Mouse (Mus musculus) heart, embryonic 16.5 days (tissue): ENCODE data around the gene Nxnl2. TPM values are rescaled to one million over a fixed set of nuclear protein-coding genes. Genes with fewer than 3 reads are reported as not detected.

Source experiments
- ATAC-seq: fragments of 200-750 bp; cut with Nextera tagmentation; replicated peaks from 2 replicates; pipeline ENCODE4 v1.8.0; 2017; ENCODE audit warnings: moderate number of reproducible peaks; ENCODE audit not compliant: insufficient read depth, low FRiP score; ENCODE audit errors: extremely low read depth
- H3K27ac ChIP-seq: fragments of 300-500 bp; sonication (generic); 2 replicates; pipeline ENCODE4 v1.5.1; 2014; ENCODE audit warnings: mild to moderate bottlenecking, low read length, control low read depth, moderate library complexity
- H3K27me3 ChIP-seq: fragments of 300-500 bp; sonication (generic); 2 replicates; pipeline ENCODE4 v1.6.1; 2014; ENCODE audit warnings: low read length, mixed read lengths; ENCODE audit not compliant: control insufficient read depth, insufficient read depth
- H3K36me3 ChIP-seq: fragments of 300-500 bp; sonication (generic); 2 replicates; pipeline ENCODE4 v1.6.1; 2014; ENCODE audit not compliant: control insufficient read depth, insufficient read depth
- H3K4me1 ChIP-seq: fragments of 300-500 bp; sonication (generic); 2 replicates; pipeline ENCODE4 v1.6.1; 2014; ENCODE audit warnings: low read length, mixed read lengths; ENCODE audit not compliant: control insufficient read depth, insufficient read depth
- H3K4me2 ChIP-seq: fragments of 300-500 bp; sonication (generic); 2 replicates; pipeline ENCODE4 v1.6.1; 2014; ENCODE audit warnings: low read depth, mild to moderate bottlenecking, control low read depth, low read length
- H3K4me3 ChIP-seq: fragments of 300-500 bp; sonication (generic); 2 replicates; pipeline ENCODE4 v1.5.1; 2014; ENCODE audit warnings: mild to moderate bottlenecking, control low read depth, low read length
- H3K9ac ChIP-seq: fragments of 300-500 bp; sonication (generic); 2 replicates; pipeline ENCODE4 v1.6.1; 2014; ENCODE audit warnings: low read length, control low read depth
- H3K9me3 ChIP-seq: fragments of 300-500 bp; sonication (generic); replicated peaks from 2 replicates; pipeline ENCODE4 v1.6.1; 2016; ENCODE audit warnings: low read length; ENCODE audit not compliant: control insufficient read depth
- WGBS: fragments of 180-500 bp; shearing (Covaris S2); extraction: QIAGEN DNeasy Blood & Tissue Kit; methylation state at CpG from one replicate; pipeline ENCODE4 v1.1.7; 2014; 5-methylcytosine and 5-hydroxymethylcytosine counted together
- microRNA-seq: library from miRNA; unstranded; fragments of <30 nt; microRNA quantifications from one replicate; pipeline ENCODE4, GENCODE M21; 2017
- polyA plus RNA-seq: library from polyadenylated mRNA; unstranded; fragments of >200 nt; fragmentation: Nextera tagmentation; extraction: Ambion mirVana; gene quantifications from 2 replicates; pipeline ENCODE4 v1.2.1, GENCODE M21; 2015

Gene Nxnl2
- polyA plus RNA-seq, 1 experiment from 2014 or later = 1.2 TPM

- H3K27me3 ChIP-seq = no peaks in the 10 kb centered on the region
- H3K36me3 ChIP-seq = no peaks in the 10 kb centered on the region
- no peak overlapping the region for H3K27ac ChIP-seq
- 63% methylated on average over 12 of the region's 12 CpGs for WGBS
- no peak for ATAC-seq
- H3K9me3 ChIP-seq = no peaks in the 10 kb centered on the region
- no peak overlapping the region for H3K9ac ChIP-seq
- H3K4me3 ChIP-seq = no peak overlapping the region
- H3K4me2 ChIP-seq = peak overlapping the region; percentile 34
- no peaks in the 10 kb centered on the region; the same call in 1 of the 2 replicates for H3K4me1 ChIP-seq
Observed at GRCm38 (mm10) chr13:51207965-51208364, 37.1 kb downstream of the Nxnl2 start.

GRCm38 (mm10) chr13:51208378-51209100 lies 37.7 kb downstream of the Nxnl2 start:
- ATAC-seq = peak; percentile 71; the same call in 1 of the 2 replicates

GRCm38 (mm10) chr13:51210639-51211038 lies 39.8 kb downstream of the Nxnl2 start:
- Histone ChIP-seq H3K27ac (no peak overlapping the region), H3K9me3 (0 out of 2 replicates have a peak, but pooled peaks cover 2% of the 10 kb centered on the region), H3K4me3 (no peak overlapping the region), H3K4me2 (no peak overlapping the region), H3K9ac (no peak overlapping the region), H3K4me1 (no peaks in the 10 kb centered on the region; the same call in 1 of the 2 replicates), H3K27me3 (no peaks in the 10 kb centered on the region), H3K36me3 (no peaks in the 10 kb centered on the region)
- 57% methylated on average over 5 of the region's 5 CpGs for WGBS
- ATAC-seq = no peak

More at GRCm38 (mm10) chr13:51208378-51209100, 37.7 kb downstream of the Nxnl2 start:
- Histone ChIP-seq H3K9me3 (no peaks in the 10 kb centered on the region), H3K4me2 (peak overlapping the region; percentile 34), H3K36me3 (no peaks in the 10 kb centered on the region), H3K4me1 (no peaks in the 10 kb centered on the region; the same call in 1 of the 2 replicates), H3K4me3 (no peak overlapping the region), H3K27ac (no peak overlapping the region), H3K27me3 (no peaks in the 10 kb centered on the region), H3K9ac (peak overlapping the region; percentile 15; the same call in 1 of the 2 replicates)
- 45% methylated on average over 18 of the region's 18 CpGs for WGBS

GRCm38 (mm10) chr13:51214746-51215145 lies 43.9 kb downstream of the Nxnl2 start:
- Histone ChIP-seq H3K36me3 (no peaks in the 10 kb centered on the region), H3K4me1 (no peaks in the 10 kb centered on the region)

GRCm38 (mm10) chr13:51220897-51221296 lies 50.1 kb downstream of the Nxnl2 start:
- Histone ChIP-seq H3K4me1 (no peaks in the 10 kb centered on the region), H3K9me3 (no peaks in the 10 kb centered on the region), H3K9ac (no peak overlapping the region), H3K4me3 (no peak overlapping the region), H3K36me3 (no peaks in the 10 kb centered on the region), H3K4me2 (no peak overlapping the region), H3K27ac (no peak overlapping the region), H3K27me3 (no peaks in the 10 kb centered on the region)
- 80% methylated on average over 4 of the region's 4 CpGs for WGBS
- no peak for ATAC-seq

More at GRCm38 (mm10) chr13:51214746-51215145, 43.9 kb downstream of the Nxnl2 start:
- WGBS = 73% methylated on average over 2 of the region's 2 CpGs
- 0 out of 2 replicates have a peak, but pooled peaks cover 2% of the 10 kb centered on the region for H3K9me3 ChIP-seq
- H3K4me2 ChIP-seq = no peak overlapping the region
- no peak for ATAC-seq
- no peak overlapping the region for H3K9ac ChIP-seq
- no peak overlapping the region for H3K4me3 ChIP-seq
- H3K27ac ChIP-seq = no peak overlapping the region
- H3K27me3 ChIP-seq = no peaks in the 10 kb centered on the region

- Histone ChIP-seq H3K36me3 (no peaks in the 10 kb centered on the region), H3K27ac (no peak overlapping the region), H3K9me3 (no peaks in the 10 kb centered on the region), H3K4me3 (no peak overlapping the region), H3K4me1 (no peaks in the 10 kb centered on the region), H3K4me2 (no peak overlapping the region), H3K9ac (no peak overlapping the region), H3K27me3 (no peaks in the 10 kb centered on the region)
- no peak for ATAC-seq
- 59% methylated on average over 12 of the region's 12 CpGs for WGBS
Observed at GRCm38 (mm10) chr13:51221425-51222160, 50.8 kb downstream of the Nxnl2 start.

Small RNAs within 50 kb of the gene (microRNA-seq; reads per million reads assigned to microRNA genes)
- gene Gm44341 = not detected

Other genes with a start within 250 kb of the Nxnl2 start
- 50.1 and 50.4 TPM in 2 replicates for gene Spin1, start 70.1 kb upstream of the Nxnl2 start, polyA plus RNA-seq
- 23.4 and 30.2 TPM in 2 replicates for gene S1pr3, start 237.6 kb downstream of the Nxnl2 start, polyA plus RNA-seq